ENCODE assay signal across 8 mouse cellular contexts in genomic region chr16:84735166-84736105, GRCm38 (mm10). TPM values are rescaled to one million over a fixed set of nuclear protein-coding genes. Genes with fewer than 3 reads are reported as not detected.
DNase-seq lines count a peak whose midpoint lies in the region; ATAC-seq and TF ChIP-seq lines count a peak whose summit lies in the region.

Mrpl39 (minus strand) TSS chr16:84735742.

- H3K79me3 ChIP-seq in C2C12 (ENCODE audit: low read depth) = peaks cover 17% of the 10 kb centered on the region

- H3K4me1 ChIP-seq in erythroblast, embryonic 14.5 days (ENCODE audit: control insufficient read depth) = peaks cover 20% of the 10 kb centered on the region
- peaks cover 5% of the 10 kb centered on the region for H3K4me1 ChIP-seq in heart, embryonic 12.5 days (replicated peaks)
- H3K4me1 ChIP-seq in kidney, postnatal 0 days (replicated peaks; ENCODE audit: insufficient read depth, low read length) = peaks cover 5% of the 10 kb centered on the region
- H3K4me1 ChIP-seq in liver, embryonic 11.5 days (replicated peaks; ENCODE audit: control insufficient read depth, insufficient read depth, low read length) = peaks cover 3% of the 10 kb centered on the region; the same call in 1 of the 2 replicates
- 0 out of 2 replicates have a peak, but pooled peaks cover 4% of the 10 kb centered on the region for H3K4me1 ChIP-seq in stomach, embryonic 14.5 days (ENCODE audit: control insufficient read depth, insufficient read depth, low read length)

- peaks cover 23% of the 10 kb centered on the region for H3K79me2 ChIP-seq in C2C12 (ENCODE audit: control insufficient read depth, insufficient read depth)

- no peaks in the 10 kb centered on the region for H3K27me3 ChIP-seq in C2C12 (ENCODE audit: control insufficient read depth, insufficient read depth, insufficient read length)
- H3K27me3 ChIP-seq in erythroblast, embryonic 14.5 days (ENCODE audit: control insufficient read depth) = no peaks in the 10 kb centered on the region
- H3K27me3 ChIP-seq in heart, embryonic 12.5 days (replicated peaks) = no peaks in the 10 kb centered on the region
- H3K27me3 ChIP-seq in kidney, postnatal 0 days (ENCODE audit: insufficient read depth, low read length) = no peaks in the 10 kb centered on the region
- no peaks in the 10 kb centered on the region for H3K27me3 ChIP-seq in liver, embryonic 11.5 days (replicated peaks; ENCODE audit: control insufficient read depth, insufficient read depth, low read length)
- no peaks in the 10 kb centered on the region for H3K27me3 ChIP-seq in stomach, embryonic 14.5 days (ENCODE audit: control insufficient read depth, insufficient read depth, low read length)

- H3K9me3 ChIP-seq in erythroblast, embryonic 14.5 days (ENCODE audit: control insufficient read depth, low read length) = no peaks in the 10 kb centered on the region
- no peaks in the 10 kb centered on the region for H3K9me3 ChIP-seq in heart, embryonic 12.5 days (replicated peaks)
- H3K9me3 ChIP-seq in kidney, postnatal 0 days (replicated peaks; ENCODE audit: low read length) = no peaks in the 10 kb centered on the region
- no peaks in the 10 kb centered on the region for H3K9me3 ChIP-seq in liver, embryonic 11.5 days (ENCODE audit: control insufficient read depth, low read length)
- H3K9me3 ChIP-seq in stomach, embryonic 14.5 days (ENCODE audit: control insufficient read depth, low read depth, low read length) = no peaks in the 10 kb centered on the region

- peak within 1 kb of the TSS; percentile 74 for H3ac ChIP-seq in C2C12 (ENCODE audit: control insufficient read depth, insufficient read length, low read depth)

- under 1% methylated on average over 66 of the region's 66 CpGs for WGBS in heart, embryonic 12.5 days
- under 1% methylated on average over 66 of the region's 66 CpGs for WGBS in kidney, postnatal 0 days
- 2% methylated on average over 66 of the region's 66 CpGs for WGBS in liver, embryonic 11.5 days
- WGBS in stomach, embryonic 14.5 days = under 1% methylated on average over 66 of the region's 66 CpGs

- peak within 1 kb of the TSS; percentile 84 for H3K9ac ChIP-seq in heart, embryonic 12.5 days
- peak within 1 kb of the TSS; percentile 86 for H3K9ac ChIP-seq in kidney, postnatal 0 days (ENCODE audit: low read depth, low read length)
- H3K9ac ChIP-seq in liver, embryonic 11.5 days (ENCODE audit: low read depth, low read length) = peak within 1 kb of the TSS; percentile 77
- peak within 1 kb of the TSS; percentile 44 for H3K9ac ChIP-seq in stomach, embryonic 14.5 days (replicated peaks; ENCODE audit: low read depth, low read length)

- TF ChIP-seq CTCF in C2C12 (IDR thresholded peaks at IDR 0.05; ENCODE audit: control insufficient read depth, insufficient read depth, insufficient read length) = peak; percentile 97
- peak; percentile 80 for TF ChIP-seq CTCF in brain, embryonic 14.5 days (IDR thresholded peaks at IDR 0.05; ENCODE audit: borderline replicate concordance, extremely low read depth, insufficient read depth, insufficient read length)
- TF ChIP-seq CTCF in kidney, postnatal 0 days (IDR thresholded peaks at IDR 0.05; ENCODE audit: low read depth) = peak; percentile 90

- peak; percentile 98 for DNase-seq in brain, embryonic 14.5 days (ENCODE audit: low read depth)
- DNase-seq in kidney, postnatal 0 days (ENCODE audit: low spot score) = peak; percentile 95
- peak; percentile 97 for DNase-seq in liver, embryonic 11.5 days (ENCODE audit: low spot score)
- peak; percentile 98 for DNase-seq in naive thymus-derived CD4-positive, alpha-beta T cell, adult 2 months (ENCODE audit: low read depth)

- H3K4me2 ChIP-seq in heart, embryonic 12.5 days = peak within 1 kb of the TSS; percentile 77
- peak within 1 kb of the TSS; percentile 80 for H3K4me2 ChIP-seq in kidney, postnatal 0 days (ENCODE audit: low read length)
- H3K4me2 ChIP-seq in liver, embryonic 11.5 days = peak within 1 kb of the TSS; percentile 80
- H3K4me2 ChIP-seq in stomach, embryonic 14.5 days (replicated peaks; ENCODE audit: low read depth, low read length) = peak within 1 kb of the TSS; percentile 53

- H3K27ac ChIP-seq in heart, embryonic 12.5 days (ENCODE audit: poor library complexity, severe bottlenecking) = peak within 1 kb of the TSS; percentile 24; the same call in 1 of the 2 replicates
- H3K27ac ChIP-seq in kidney, postnatal 0 days = peak within 1 kb of the TSS; percentile 48; the same call in 1 of the 2 replicates
- peak within 1 kb of the TSS; percentile 38; the same call in 1 of the 2 replicates for H3K27ac ChIP-seq in liver, embryonic 11.5 days (ENCODE audit: low read depth, low read length)
- peak within 1 kb of the TSS; percentile 27; the same call in 1 of the 2 replicates for H3K27ac ChIP-seq in stomach, embryonic 14.5 days (ENCODE audit: low read length)

- ATAC-seq in heart, embryonic 12.5 days (ENCODE audit: insufficient number of reproducible peaks, low FRiP score) = peak; percentile 98
- ATAC-seq in kidney, postnatal 0 days (replicated peaks; ENCODE audit: low FRiP score, low read depth) = peak; percentile 100
- ATAC-seq in liver, embryonic 11.5 days (replicated peaks; ENCODE audit: low FRiP score) = peak; percentile 99
- peak; percentile 98 for ATAC-seq in stomach, embryonic 14.5 days (ENCODE audit: insufficient number of reproducible peaks, insufficient read depth, low FRiP score, low read depth)

- H3K4me3 ChIP-seq in C2C12 (ENCODE audit: insufficient read depth, poor library complexity, severe bottlenecking) = peak within 1 kb of the TSS; percentile 71
- H3K4me3 ChIP-seq in erythroblast, embryonic 14.5 days (replicated peaks) = peak within 1 kb of the TSS; percentile 69
- H3K4me3 ChIP-seq in heart, embryonic 12.5 days = peak within 1 kb of the TSS; percentile 83
- peak within 1 kb of the TSS; percentile 81 for H3K4me3 ChIP-seq in kidney, postnatal 0 days (replicated peaks; ENCODE audit: low read depth, low read length)
- peak within 1 kb of the TSS; percentile 75 for H3K4me3 ChIP-seq in liver, embryonic 11.5 days (ENCODE audit: low read depth, low read length)
- H3K4me3 ChIP-seq in stomach, embryonic 14.5 days (ENCODE audit: low read depth, low read length) = peak within 1 kb of the TSS; percentile 48

- peaks cover 19% of the 10 kb centered on the region for H3K36me3 ChIP-seq in C2C12 (ENCODE audit: control insufficient read depth, insufficient read depth)
- H3K36me3 ChIP-seq in erythroblast, embryonic 14.5 days (ENCODE audit: control insufficient read depth) = peaks cover 20% of the 10 kb centered on the region
- peaks cover 14% of the 10 kb centered on the region for H3K36me3 ChIP-seq in heart, embryonic 12.5 days
- peaks cover 8% of the 10 kb centered on the region; the same call in 1 of the 2 replicates for H3K36me3 ChIP-seq in kidney, postnatal 0 days (ENCODE audit: insufficient read depth, low read length)
- peaks cover 3% of the 10 kb centered on the region; the same call in 1 of the 2 replicates for H3K36me3 ChIP-seq in liver, embryonic 11.5 days (ENCODE audit: control insufficient read depth, insufficient read depth, low read length)
- H3K36me3 ChIP-seq in stomach, embryonic 14.5 days (ENCODE audit: control insufficient read depth, insufficient read depth, low read length) = peaks cover 8% of the 10 kb centered on the region; the same call in 1 of the 2 replicates

- peak; percentile 56; the same call in 1 of the 2 replicates for TF ChIP-seq POLR2A in brain, embryonic 14.5 days (IDR thresholded peaks at IDR 0.05; ENCODE audit: borderline replicate concordance, extremely low read depth, insufficient read depth, insufficient read length, poor library complexity, severe bottlenecking)

TF ChIP-seq in C2C12, 6 proteins besides CTCF, POLR2A, EP300 and RAD21:
- TF ChIP-seq MYOD1 (IDR thresholded peaks at IDR 0.05; ENCODE audit: control insufficient read depth, insufficient read length, low read depth) = no peak
- TF ChIP-seq MAX (IDR thresholded peaks at IDR 0.05) = peak; percentile 79

RNA-seq across cellular contexts. Expression of gene Mrpl39, which starts in this region (rescaled TPM):
- 44.7 TPM for polyA plus RNA-seq in C2C12 (2012; fragmentation: generic; extraction: Trizol)
- polyA plus RNA-seq in brain, embryonic 14.5 days (2012; rRNA removed) = 26.4 and 27.2 TPM in 2 replicates
- 8.5 and 14.3 TPM in 2 replicates for polyA plus RNA-seq in erythroblast, embryonic 14.5 days (2012)
- 48.5 and 50.4 TPM in 2 replicates for polyA plus RNA-seq in heart, embryonic 12.5 days (2016; fragmentation: Nextera tagmentation; extraction: Ambion mirVana)
- 45.5 and 46.3 TPM in 2 replicates for polyA plus RNA-seq in kidney, postnatal 0 days (2015; fragmentation: Nextera tagmentation; extraction: Ambion mirVana)
- polyA plus RNA-seq in liver, embryonic 11.5 days (2014; fragmentation: Nextera tagmentation; extraction: Ambion mirVana) = 49.3 and 50.3 TPM in 2 replicates
- 45.9 and 47.4 TPM in 2 replicates for polyA plus RNA-seq in stomach, embryonic 14.5 days (2014; fragmentation: Nextera tagmentation; extraction: Ambion mirVana)

Comparison
In these comparisons a context has a peak if more than half of its experiments do, and no peak if none do; other contexts are left out.
1. Peak in every context shown above with its lines: DNase-seq, ATAC-seq, H3K4me3 ChIP-seq and H3K27ac ChIP-seq.